Mouse (Mus musculus) common myeloid progenitor, adult 5-6 weeks (primary cell): ENCODE measurements at regions not wholly inside any gene's neighbourhood (a gene's known extent, or its start where the extent isn't known, plus 50 kb on each side); places are given as distances from the start of the nearest gene placed in this dataset.
A peak's percentile ranks its signal among the peaks of the same experiment; 100 is the strongest.
"Not testable (repeated sequence)": the region's sequence is repeated elsewhere in the genome, so short reads cannot be mapped to it uniquely, and the experiment has no call there.

Source experiments
- ATAC-seq: replicated peaks from 2 replicates; pipeline ENCODE4 v1.8.0; 2016; ENCODE audit warnings: low read depth, mild to moderate bottlenecking, moderate TSS enrichment, inconsistent platforms; ENCODE audit not compliant: poor library complexity, severe bottlenecking

DNA sequence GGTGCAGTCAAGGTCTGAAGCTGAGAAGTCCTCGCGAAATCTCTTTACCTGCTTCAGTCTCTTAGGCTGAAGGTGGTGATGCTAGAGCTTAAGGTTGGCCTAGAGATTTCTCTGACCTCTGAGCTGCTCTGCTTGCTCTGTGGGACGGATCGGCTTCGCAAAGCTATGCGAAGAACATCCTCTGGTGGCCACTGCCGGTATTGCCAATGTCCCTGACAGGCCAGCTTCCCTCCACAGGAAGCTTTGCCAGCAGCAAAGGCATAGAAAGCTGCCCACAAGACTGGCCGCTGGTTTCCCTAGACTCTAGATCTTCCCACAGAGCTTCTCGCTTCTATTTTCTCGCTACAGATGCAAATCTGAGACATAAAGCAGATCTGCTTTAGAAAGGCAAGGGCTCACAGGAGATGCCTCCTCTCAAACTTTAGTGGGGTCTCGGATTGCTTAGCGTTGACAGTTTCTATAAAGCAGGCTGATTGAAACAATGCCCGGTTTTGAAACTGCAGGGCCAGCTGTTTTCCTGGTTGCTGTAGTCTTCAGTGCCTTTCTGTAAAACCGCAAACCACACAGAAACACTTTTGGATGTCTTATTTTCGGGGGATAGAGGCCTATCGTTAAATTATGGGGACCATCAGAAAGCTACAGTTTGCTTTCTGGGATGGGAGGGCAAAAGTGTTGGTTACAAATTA is 153.7 kb downstream of the Car8 start:
- peak; percentile 98 for ATAC-seq

DNA sequence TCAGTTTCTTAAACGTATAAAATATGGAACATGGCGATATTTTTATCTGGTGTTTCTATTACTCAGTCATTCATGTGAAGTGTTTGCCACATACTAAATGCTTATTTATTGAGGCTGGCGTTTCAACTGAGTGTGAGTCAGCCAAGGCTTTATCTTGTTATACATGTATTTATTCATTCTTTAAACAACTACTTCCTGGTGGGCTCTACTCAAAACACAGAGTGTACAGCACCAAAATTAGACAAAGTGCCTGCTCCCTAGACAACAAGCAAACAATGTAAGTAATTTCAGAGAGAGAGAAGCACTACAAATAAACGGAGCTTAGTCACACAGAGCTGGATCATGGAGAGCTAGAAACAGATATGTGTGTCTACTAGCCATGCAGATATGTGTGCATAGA is 159.5 kb downstream of the Car8 start:
- no peak for ATAC-seq

- no peak for ATAC-seq
Measured at GRCm38 (mm10) chr4:8072989-8073573, 165.8 kb downstream of the Car8 start.

DNA sequence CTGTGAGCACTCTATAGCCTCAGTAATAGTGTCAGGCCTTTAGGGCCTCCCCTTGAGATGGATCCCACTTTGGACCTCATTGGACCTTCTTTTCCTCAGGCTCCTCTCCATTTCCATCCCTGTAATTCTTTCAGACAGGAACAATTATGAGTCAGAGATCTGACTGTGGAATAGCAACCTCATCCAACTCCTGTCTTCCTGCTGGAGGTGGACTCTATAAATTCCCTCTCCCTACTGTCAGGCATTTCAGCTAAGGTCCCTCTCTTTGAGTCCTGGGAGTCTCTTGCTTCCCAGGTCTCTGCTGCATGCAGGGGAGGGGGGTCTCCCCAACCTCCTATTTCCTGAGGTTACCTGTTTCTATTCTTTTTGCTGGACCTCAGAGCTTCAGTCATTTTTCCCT is 168.1 kb downstream of the Car8 start:
- ATAC-seq: not testable (repeated sequence)

DNA sequence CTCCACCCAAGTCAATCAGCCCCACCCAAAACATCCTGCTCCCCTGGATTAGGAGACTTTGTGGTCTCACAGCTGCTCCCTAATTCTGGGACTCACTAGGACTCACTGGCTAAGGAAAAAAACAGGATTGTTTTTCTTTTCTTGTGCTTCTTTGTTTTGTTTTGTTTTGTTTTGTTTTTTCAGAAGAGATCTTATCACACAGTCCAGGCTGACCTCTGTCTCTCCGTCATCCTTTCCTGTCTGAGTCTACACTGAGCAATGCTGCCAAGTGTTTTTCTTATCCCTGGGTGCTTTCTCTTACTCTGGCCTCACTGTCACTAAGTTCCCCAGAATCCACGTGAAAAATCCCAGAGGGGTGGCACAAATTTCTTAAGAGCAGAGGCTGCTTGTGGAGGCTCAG is 170.8 kb downstream of the Car8 start:
- ATAC-seq: no peak

DNA sequence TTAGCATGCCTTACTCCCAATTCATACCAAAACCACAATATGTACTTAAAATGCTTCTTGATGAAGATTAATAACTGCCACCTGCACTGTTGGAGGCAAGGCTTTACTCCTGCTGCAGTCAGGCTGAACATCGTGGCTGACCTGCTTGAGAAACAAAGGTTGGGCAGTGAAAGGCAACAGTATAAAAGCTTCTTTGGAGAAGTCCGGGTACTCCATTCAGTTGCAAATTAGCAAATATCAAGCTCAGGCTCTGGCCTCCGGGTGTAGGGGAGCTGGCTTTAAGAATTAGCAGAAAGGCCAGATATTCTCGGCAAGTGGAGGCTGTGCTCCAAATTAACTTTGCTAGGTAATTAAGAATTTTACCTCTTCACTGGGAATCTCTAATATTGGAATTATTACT is 197.1 kb downstream of the Car8 start:
- no peak for ATAC-seq

- no peak for ATAC-seq
Measured at GRCm38 (mm10) chr4:8037863-8038262, 201.0 kb downstream of the Car8 start.

DNA sequence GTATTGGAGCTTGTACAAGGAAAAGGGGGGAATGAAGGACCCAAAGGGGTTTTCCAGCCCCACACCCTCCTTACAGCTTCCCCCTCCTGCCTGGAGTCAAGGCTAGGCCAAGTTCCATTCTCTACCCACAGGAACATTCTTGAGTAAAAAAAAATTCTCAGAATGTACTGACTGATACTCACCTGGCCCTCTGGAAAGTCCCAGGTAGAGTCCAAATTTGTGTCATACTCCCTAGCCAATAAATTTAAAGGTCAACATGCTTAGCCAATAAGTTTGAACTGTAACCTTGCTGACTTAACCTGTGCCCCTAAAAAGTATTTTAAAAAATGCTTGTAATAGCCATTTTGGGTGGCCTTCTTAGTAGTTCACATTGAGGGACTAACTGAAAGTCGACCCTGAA is 205.4 kb downstream of the Car8 start:
- ATAC-seq: not testable (repeated sequence)

DNA sequence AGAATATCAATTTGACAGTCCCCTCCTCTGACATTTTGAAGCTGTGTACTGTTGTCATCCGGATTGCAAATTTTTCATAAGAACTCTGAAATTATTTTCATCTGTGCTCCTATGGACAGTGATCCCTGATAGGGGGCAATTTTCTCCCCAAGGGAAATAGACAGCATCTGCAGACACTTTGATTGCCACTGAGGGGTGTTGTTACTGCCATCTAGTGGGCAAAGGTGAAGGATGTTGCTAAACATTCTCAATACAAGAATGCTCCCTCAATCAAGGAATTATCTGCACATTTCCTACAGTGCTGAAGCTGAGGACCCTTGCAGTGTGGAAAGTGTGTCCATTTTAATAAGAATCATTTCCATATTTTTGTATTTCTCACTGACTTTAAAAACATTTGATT is 233.7 kb downstream of the Car8 start:
- ATAC-seq: peak; percentile 69

DNA sequence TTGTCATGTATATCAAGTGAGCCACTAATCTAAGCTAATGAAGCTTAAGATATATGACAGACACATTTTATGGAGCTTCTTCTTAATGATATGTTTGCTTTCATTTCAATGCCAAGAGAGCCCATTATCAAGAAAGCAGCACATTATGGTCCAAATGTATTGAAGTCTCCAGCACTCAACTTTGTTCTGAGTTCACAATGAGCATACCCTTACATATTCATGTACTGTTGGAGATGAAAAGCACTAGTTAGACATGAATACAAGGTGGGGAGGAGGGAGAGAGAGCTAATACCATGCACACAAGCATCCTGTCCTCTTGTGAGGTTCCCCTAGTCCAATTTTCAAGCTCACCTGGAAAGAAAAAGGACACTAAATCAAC is 241.3 kb downstream of the Car8 start:
- ATAC-seq: no peak

DNA sequence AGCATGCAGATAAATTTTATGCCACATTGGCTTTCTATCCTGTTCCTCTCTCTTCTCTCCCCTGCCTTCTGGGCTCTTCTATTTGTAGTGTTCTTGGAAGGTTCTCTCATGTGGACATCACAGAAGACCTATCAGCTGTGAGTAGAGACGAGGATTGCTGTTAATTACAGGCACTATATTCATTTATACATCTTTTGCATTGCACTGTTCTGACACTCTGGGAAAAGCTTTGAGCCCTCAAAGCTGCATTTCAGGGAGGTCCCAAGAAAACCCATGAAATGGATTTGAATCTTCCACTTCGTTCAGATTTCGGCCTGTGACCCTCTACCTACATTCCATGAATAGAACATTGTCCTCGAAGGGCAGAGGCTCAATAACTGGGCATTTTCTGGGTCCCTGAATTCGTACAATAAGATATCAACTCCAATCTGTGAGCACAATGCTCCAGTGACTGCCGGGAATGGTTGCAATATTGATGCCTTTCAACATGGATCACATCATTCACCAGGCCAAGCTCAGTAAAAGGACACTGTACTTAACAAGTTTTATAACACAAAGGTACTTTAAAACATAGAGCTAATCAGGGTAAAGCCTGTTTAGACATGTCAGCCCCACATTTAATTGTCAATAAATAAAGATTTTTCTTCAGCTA is 241.8 kb downstream of the Car8 start:
- no peak for ATAC-seq

DNA sequence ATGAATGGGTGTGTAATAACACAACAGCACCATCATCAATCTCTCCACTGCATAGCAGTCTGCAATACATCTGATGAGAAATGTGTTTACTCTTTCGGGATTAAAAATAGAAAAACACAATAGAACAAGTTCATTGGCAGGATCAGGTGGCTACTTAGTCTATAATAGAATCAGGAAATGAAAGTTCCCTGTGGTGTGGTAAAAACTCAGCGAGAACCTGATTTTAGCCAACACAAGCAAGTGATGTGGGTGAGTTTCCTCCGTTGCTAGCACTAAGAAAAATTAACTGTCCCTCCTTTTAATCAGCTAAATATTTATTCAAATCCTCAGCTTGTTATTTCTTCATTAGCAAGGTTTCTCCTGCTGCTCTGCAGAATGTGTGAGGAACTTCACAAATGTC is 245.9 kb downstream of the Car8 start:
- ATAC-seq: 0 out of 2 replicates have a peak, but pooled peaks have one; percentile 32

DNA sequence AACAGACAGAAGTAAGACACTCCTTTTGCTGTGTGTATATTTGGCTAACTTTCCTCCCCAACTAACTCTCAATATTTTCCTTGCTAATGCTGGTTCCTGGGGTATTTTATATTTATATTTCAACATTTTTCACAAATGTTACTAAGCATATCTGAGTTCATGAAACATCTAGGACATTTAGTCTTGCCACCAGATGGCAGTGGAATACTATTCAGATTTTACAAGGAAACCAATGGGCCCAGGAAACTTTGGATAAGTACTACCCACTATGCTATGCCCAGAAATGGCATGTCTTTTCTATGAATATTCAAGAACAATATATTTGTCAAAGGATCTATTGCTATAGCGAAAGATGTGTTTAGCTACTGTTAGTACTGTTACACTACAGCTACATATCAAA is 251.1 kb downstream of the Car8 start:
- no peak for ATAC-seq

DNA sequence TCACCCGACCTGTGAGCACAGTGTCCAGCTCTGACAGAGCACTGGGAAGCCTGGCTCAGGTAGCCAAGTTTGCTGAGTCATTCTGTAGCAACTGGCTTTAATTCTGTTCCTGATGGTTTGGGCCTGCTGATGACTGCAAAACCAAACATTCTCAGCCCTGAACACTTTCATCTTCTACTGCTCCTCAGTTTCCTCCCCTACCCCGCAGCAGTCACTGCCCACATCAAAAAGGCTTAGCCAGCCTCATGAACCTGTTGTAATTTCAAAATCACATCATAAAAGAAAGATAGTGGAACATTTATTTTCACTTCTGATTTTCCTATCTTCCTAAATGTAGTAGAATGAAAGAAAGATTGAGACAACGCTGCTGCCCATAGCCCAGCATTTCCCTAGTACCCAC is 251.5 kb downstream of the Car8 start:
- no peak for ATAC-seq

- ATAC-seq: no peak
Measured at GRCm38 (mm10) chr4:7984814-7985213, 254.0 kb downstream of the Car8 start.

- ATAC-seq: no peak
Measured at GRCm38 (mm10) chr4:7979772-7980351, 259.0 kb downstream of the Car8 start.

DNA sequence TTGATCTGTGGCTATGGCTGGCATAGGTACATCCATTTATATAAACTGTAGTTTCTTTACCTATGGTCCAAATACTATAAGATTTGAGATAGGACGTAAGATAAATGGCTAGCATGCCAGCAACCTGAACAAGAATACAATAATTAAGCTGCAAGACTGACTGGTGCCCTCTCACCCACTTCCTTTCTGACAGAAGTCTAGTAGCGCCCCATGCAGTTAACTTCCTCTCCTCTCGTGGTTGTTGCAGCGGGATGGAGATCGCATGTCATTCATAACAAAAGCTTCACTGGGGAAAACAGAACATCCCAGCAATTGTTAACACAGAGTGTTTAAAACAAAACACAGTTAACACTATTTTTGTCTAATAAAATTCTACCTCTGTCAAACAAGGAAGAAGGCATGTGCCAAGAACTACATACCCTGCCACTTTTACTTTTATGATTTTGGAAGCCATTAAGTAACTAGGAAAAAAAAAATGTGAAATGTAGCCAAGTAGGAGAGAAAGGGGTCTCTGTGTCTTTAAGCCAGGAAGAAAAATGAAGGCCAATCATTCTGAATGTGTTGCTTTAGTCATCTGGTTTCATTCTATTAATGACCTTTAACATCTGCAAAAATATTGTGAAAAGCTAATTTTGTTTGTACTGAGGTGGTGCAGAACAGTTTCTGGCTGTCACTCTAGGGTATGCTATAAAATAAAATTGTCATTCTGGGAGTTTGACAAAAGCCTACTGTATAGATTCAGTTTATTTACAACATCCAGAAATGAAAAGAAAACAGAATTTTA is 261.0 kb downstream of the Car8 start:
- 0 out of 2 replicates have a peak, but pooled peaks have one; percentile 58 for ATAC-seq

- no peak for ATAC-seq
Measured at GRCm38 (mm10) chr4:7970272-7970671, 268.6 kb downstream of the Car8 start.

DNA sequence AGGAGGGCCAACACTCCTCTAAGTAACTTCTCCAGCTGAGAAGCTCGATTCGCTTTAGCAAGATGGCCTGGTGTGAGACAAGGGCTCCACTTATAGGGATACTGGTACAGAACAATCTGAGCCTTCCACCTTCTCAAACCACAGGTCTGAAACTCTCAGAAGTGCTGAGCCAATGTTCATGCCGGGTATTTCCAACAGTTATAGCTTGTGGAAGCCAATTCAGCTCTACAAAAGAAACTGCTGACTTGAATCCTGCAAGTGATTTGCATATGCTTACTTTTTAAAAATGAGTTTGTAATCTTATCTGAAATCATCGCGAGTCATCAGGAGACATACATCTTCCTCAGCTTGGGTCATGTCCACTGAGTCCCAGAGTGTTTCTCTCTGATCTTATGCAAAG is 273.2 kb downstream of the Car8 start:
- ATAC-seq: no peak

DNA sequence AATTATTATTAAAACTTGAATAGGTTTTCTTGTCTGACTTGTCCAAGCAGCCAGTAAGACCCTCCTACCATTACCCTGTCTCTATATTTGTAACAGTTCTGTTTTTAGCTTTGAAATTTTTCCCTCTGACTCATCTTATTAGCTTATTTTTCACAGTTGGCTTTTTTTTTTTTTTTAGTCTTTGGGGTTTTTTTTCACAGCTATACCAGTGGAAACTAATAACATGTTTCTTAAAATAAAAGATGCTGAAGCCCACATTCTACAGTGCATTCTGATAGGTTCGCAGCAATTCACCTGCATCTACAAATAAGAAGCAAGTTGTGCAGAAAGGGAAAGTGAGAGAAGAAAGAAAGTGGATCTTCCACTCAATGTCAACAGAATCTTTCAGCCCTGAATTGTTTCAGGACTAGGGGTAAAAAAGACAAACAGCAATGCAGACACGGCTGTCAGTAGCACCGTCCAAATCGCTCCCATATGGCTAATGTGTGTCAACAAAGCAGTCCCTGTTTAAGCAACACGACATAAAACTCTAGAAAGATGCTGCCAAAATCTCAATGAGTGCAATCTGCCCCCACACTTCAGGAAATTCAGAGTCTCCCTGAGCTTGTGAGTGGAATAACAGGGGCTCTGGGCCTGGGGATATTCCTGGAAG is 277.2 kb downstream of the Car8 start:
- no peak for ATAC-seq
